Mouse (Mus musculus) small intestine, adult 2 months (tissue): ENCODE results near the gene Atp2b4. TPM values are rescaled to one million over a fixed set of nuclear protein-coding genes. Genes with fewer than 3 reads are reported as not detected.

ENCODE experiments used
- H3K27ac ChIP-seq: fragments of 200-500 bp; 2 replicates; pipeline ENCODE4 v1.5.1; 2012; ENCODE audit warnings: low read depth, low read length, control low read depth, inconsistent platforms; ENCODE audit not compliant: insufficient read depth
- H3K27me3 ChIP-seq: fragments of 200-500 bp; 2 replicates; pipeline ENCODE4 v1.6.1; 2012; ENCODE audit warnings: mild to moderate bottlenecking, moderate library complexity, low read length, inconsistent platforms; ENCODE audit not compliant: control insufficient read depth, insufficient read depth
- H3K36me3 ChIP-seq: fragments of 200-500 bp; 2 replicates; pipeline ENCODE4 v1.6.1; 2012; ENCODE audit warnings: mild to moderate bottlenecking, low read length, control low read depth, inconsistent platforms; ENCODE audit not compliant: control insufficient read depth, insufficient read depth
- H3K4me1 ChIP-seq: fragments of 200-500 bp; 2 replicates; pipeline ENCODE4 v1.6.1; 2012; ENCODE audit warnings: low read length, inconsistent platforms, mixed read lengths; ENCODE audit not compliant: control insufficient read depth, insufficient read depth, insufficient read length
- H3K4me3 ChIP-seq: fragments of 200-500 bp; 2 replicates; pipeline ENCODE4 v1.5.1; 2012; ENCODE audit warnings: low read depth, mild to moderate bottlenecking, control low read depth, inconsistent platforms, low read length, moderate library complexity
- CTCF ChIP-seq: fragments of 200-500 bp; IDR thresholded peaks from 2 replicates; pipeline ENCODE4 v1.5.1; 2012; ENCODE audit warnings: low read depth, mild to moderate bottlenecking, control low read depth, inconsistent platforms, low read length, moderate library complexity, mixed read lengths; ENCODE audit not compliant: insufficient replicate concordance, insufficient read length; ENCODE audit errors: extremely low read depth
- POLR2A ChIP-seq: fragments of 200-500 bp; IDR thresholded peaks from 2 replicates; pipeline ENCODE4 v1.6.1; 2012; ENCODE audit warnings: low read depth, mild to moderate bottlenecking, control low read depth, inconsistent platforms, low read length, moderate library complexity
- WGBS: fragments of 180-500 bp; shearing (Covaris S2); methylation state at CpG from one replicate; pipeline ENCODE4 v1.1.7; 2018; 5-methylcytosine and 5-hydroxymethylcytosine counted together
- polyA plus RNA-seq: library from polyadenylated mRNA; depleted of rRNA; stranded (reverse); fragments of >200 nt; gene quantifications from 2 replicates; pipeline ENCODE4 v1.2.3, GENCODE M21; 2012

Gene Atp2b4
- polyA plus RNA-seq, 1 experiment = 5.0 TPM

GRCm38 (mm10) chr1:133751621-133752020, 49.2 kb downstream of the Atp2b4 start:
- no peak for TF ChIP-seq POLR2A
- TF ChIP-seq CTCF = no peak
- Histone ChIP-seq H3K4me3 (no peak overlapping the region), H3K27me3 (no peaks in the 10 kb centered on the region), H3K27ac (no peak overlapping the region), H3K36me3 (no peaks in the 10 kb centered on the region), H3K4me1 (peaks cover 3% of the 10 kb centered on the region; the same call in 1 of the 2 replicates)
- WGBS = 80% methylated on average over 3 of the region's 3 CpGs

- no peaks in the 10 kb centered on the region for H3K27me3 ChIP-seq
- peaks cover 3% of the 10 kb centered on the region; the same call in 1 of the 2 replicates for H3K4me1 ChIP-seq
- no peak overlapping the region for H3K4me3 ChIP-seq
- TF ChIP-seq POLR2A (no peak), CTCF (no peak)
- 79% methylated on average over 4 of the region's 4 CpGs for WGBS
- no peaks in the 10 kb centered on the region for H3K36me3 ChIP-seq
- no peak overlapping the region for H3K27ac ChIP-seq
These were observed 50.9 kb downstream of the Atp2b4 start for GRCm38 (mm10) chr1:133749954-133750353.

GRCm38 (mm10) chr1:133745078-133745495, 55.8 kb downstream of the Atp2b4 start:
- Histone ChIP-seq H3K4me3 (no peak overlapping the region), H3K27ac (peak overlapping the region; percentile 51), H3K27me3 (no peaks in the 10 kb centered on the region), H3K4me1 (peaks cover 3% of the 10 kb centered on the region; the same call in 1 of the 2 replicates), H3K36me3 (no peaks in the 10 kb centered on the region)
- TF ChIP-seq POLR2A = no peak
- TF ChIP-seq CTCF = no peak
- 60% methylated on average over 9 of the region's 9 CpGs for WGBS

GRCm38 (mm10) chr1:133744609-133745008, 56.2 kb downstream of the Atp2b4 start:
- Histone ChIP-seq H3K27me3 (no peaks in the 10 kb centered on the region), H3K36me3 (no peaks in the 10 kb centered on the region), H3K27ac (0 out of 2 replicates have a peak overlapping the region, but pooled peaks have one; percentile 51), H3K4me3 (no peak overlapping the region), H3K4me1 (peaks cover 3% of the 10 kb centered on the region; the same call in 1 of the 2 replicates)
- TF ChIP-seq CTCF (no peak), POLR2A (no peak)
- WGBS = 62% methylated on average over 4 of the region's 4 CpGs

- WGBS = 75% methylated on average over 8 of the region's 8 CpGs
- Histone ChIP-seq H3K27ac (no peak overlapping the region), H3K4me3 (no peak overlapping the region), H3K27me3 (no peaks in the 10 kb centered on the region), H3K4me1 (peaks cover 3% of the 10 kb centered on the region; the same call in 1 of the 2 replicates), H3K36me3 (no peaks in the 10 kb centered on the region)
- TF ChIP-seq CTCF (no peak), POLR2A (no peak)
These were observed 58.3 kb downstream of the Atp2b4 start for GRCm38 (mm10) chr1:133742517-133742916.

- H3K27ac ChIP-seq = no peak overlapping the region
- WGBS = 65% methylated on average over 11 of the region's 11 CpGs
- TF ChIP-seq POLR2A (no peak), CTCF (no peak)
These were observed 58.9 kb downstream of the Atp2b4 start for GRCm38 (mm10) chr1:133741881-133742434.

GRCm38 (mm10) chr1:133741171-133741570, 59.7 kb downstream of the Atp2b4 start:
- Histone ChIP-seq H3K36me3 (no peaks in the 10 kb centered on the region), H3K27me3 (no peaks in the 10 kb centered on the region), H3K4me3 (no peak overlapping the region), H3K4me1 (no peaks in the 10 kb centered on the region), H3K27ac (no peak overlapping the region)
- WGBS = 87% methylated on average over 6 of the region's 6 CpGs
- no peak for TF ChIP-seq POLR2A
- TF ChIP-seq CTCF = no peak

More at GRCm38 (mm10) chr1:133741881-133742434, 58.9 kb downstream of the Atp2b4 start:
- Histone ChIP-seq H3K4me3 (no peak overlapping the region), H3K36me3 (no peaks in the 10 kb centered on the region), H3K27me3 (no peaks in the 10 kb centered on the region), H3K4me1 (no peaks in the 10 kb centered on the region)

- TF ChIP-seq CTCF (no peak), POLR2A (no peak)
- H3K4me1 ChIP-seq = no peaks in the 10 kb centered on the region
- H3K36me3 ChIP-seq = no peaks in the 10 kb centered on the region; the same call in 1 of the 2 replicates
- WGBS = 78% methylated on average over 7 of the region's 7 CpGs
- no peak overlapping the region for H3K4me3 ChIP-seq
- no peaks in the 10 kb centered on the region for H3K27me3 ChIP-seq
- no peak overlapping the region for H3K27ac ChIP-seq
These were observed 64.2 kb downstream of the Atp2b4 start for GRCm38 (mm10) chr1:133736664-133737063.
